Mouse (Mus musculus) olfactory bulb, adult 2 months (tissue): ENCODE results near the gene Babam2. TPM values are rescaled to one million over a fixed set of nuclear protein-coding genes. Genes with fewer than 3 reads are reported as not detected.

ENCODE experiments used
- H3K27ac ChIP-seq: fragments of 200-500 bp; 2 replicates; pipeline ENCODE4 v1.5.1; 2012; ENCODE audit warnings: low read depth, low read length; ENCODE audit not compliant: insufficient read depth
- H3K4me1 ChIP-seq: fragments of 200-500 bp; 2 replicates; pipeline ENCODE4 v1.6.1; 2012; ENCODE audit warnings: low read length; ENCODE audit not compliant: control insufficient read depth, insufficient read depth
- H3K4me3 ChIP-seq: fragments of 200-500 bp; 2 replicates; pipeline ENCODE4 v1.5.1; 2012; ENCODE audit warnings: mild to moderate bottlenecking, low read depth, low read length, moderate library complexity; ENCODE audit not compliant: insufficient read depth
- CTCF ChIP-seq: fragments of 200-500 bp; IDR thresholded peaks from 2 replicates; pipeline ENCODE4 v1.5.1; 2012; ENCODE audit warnings: low read depth, mild to moderate bottlenecking, low read length, moderate library complexity; ENCODE audit not compliant: insufficient read depth
- POLR2A ChIP-seq: fragments of 200-500 bp; IDR thresholded peaks from 2 replicates; pipeline ENCODE4 v1.6.1; 2012; ENCODE audit warnings: mild to moderate bottlenecking, low read depth, low read length, moderate library complexity; ENCODE audit not compliant: insufficient read depth
- WGBS: fragments of 180-500 bp; shearing (Covaris S2); methylation state at CpG from one replicate; pipeline ENCODE4 v1.1.7; 2018; 5-methylcytosine and 5-hydroxymethylcytosine counted together
- polyA plus RNA-seq: library from polyadenylated mRNA; stranded (reverse); fragments of >200 nt; gene quantifications from 2 replicates; pipeline ENCODE4 v1.2.4, GENCODE M21; 2012; ENCODE audit warnings: low replicate concordance; ENCODE audit not compliant: missing spikeins, insufficient read depth, insufficient read length

Gene Babam2
- polyA plus RNA-seq, 1 experiment, result not detected

- Histone ChIP-seq H3K4me3 (no peak overlapping the region), H3K4me1 (no peaks in the 10 kb centered on the region), H3K27ac (no peak overlapping the region)
- 92% methylated on average over 2 of the region's 2 CpGs for WGBS
- TF ChIP-seq POLR2A (no peak), CTCF (no peak)
Measured at GRCm38 (mm10) chr5:31765824-31766223, 68.3 kb downstream of the Babam2 start.

- no peak overlapping the region for H3K27ac ChIP-seq
- 49% methylated on average over 4 of the region's 4 CpGs for WGBS
- no peak overlapping the region for H3K4me3 ChIP-seq
- TF ChIP-seq CTCF, result no peak
- TF ChIP-seq POLR2A, result no peak
- no peaks in the 10 kb centered on the region for H3K4me1 ChIP-seq
Measured at GRCm38 (mm10) chr5:31766841-31767542, 69.5 kb downstream of the Babam2 start.

- TF ChIP-seq POLR2A, result no peak
- TF ChIP-seq CTCF, result no peak
- no peak overlapping the region for H3K4me3 ChIP-seq
- H3K27ac ChIP-seq, result no peak overlapping the region
- no peaks in the 10 kb centered on the region for H3K4me1 ChIP-seq
- WGBS, result 91% methylated on average over 5 of the region's 5 CpGs
Measured at GRCm38 (mm10) chr5:31771486-31771885, 74.0 kb downstream of the Babam2 start.

DNA sequence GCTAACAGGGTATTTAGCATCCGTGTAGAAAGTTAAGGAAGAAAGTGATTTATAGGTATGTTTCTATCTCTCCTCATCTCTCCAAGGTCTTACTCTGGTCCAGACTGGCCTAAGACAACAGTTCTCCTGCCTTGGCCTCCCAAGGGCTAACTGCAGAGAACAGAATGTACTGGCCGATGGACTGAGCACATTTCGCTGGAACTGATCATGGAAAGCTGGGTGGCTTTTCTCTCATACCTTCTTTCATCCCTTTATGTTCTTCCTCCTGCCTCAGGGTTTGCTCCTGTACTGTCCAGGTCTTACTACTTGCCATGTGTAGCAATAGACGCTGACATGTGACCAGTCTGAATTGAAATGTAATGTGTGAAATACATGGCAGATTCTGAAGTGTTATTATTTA lies 74.4 kb downstream of the Babam2 start:
- WGBS, result 96% methylated on average over 4 of the region's 4 CpGs
- TF ChIP-seq POLR2A (no peak), CTCF (no peak)

DNA sequence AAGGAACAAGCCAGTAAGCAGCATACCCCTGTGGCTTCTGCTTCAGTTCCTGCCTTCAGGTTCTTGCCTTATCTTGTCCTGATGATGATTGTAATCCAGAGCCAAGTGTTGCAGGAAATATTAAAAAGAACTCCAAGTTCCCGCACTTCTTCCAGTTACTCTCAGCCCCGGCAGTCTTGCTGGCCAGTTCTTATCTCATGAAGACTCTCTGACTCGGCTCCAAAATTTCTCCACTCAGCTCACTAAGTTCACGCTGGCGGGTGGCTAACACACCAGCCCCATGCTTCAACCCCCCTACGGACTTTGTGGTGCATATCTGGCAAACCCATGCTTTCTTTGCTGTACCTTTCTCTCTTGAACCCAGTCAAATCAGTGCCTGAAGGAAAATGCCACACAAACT lies 77.5 kb downstream of the Babam2 start:
- Histone ChIP-seq H3K4me1 (no peaks in the 10 kb centered on the region), H3K27ac (no peak overlapping the region), H3K4me3 (no peak overlapping the region)
- TF ChIP-seq POLR2A, result no peak
- TF ChIP-seq CTCF, result no peak
- 96% methylated on average over 6 of the region's 6 CpGs for WGBS

More for the DNA sequence above, 74.4 kb downstream of the Babam2 start:
- no peaks in the 10 kb centered on the region for H3K4me1 ChIP-seq
- H3K27ac ChIP-seq, result no peak overlapping the region
- H3K4me3 ChIP-seq, result no peak overlapping the region

DNA sequence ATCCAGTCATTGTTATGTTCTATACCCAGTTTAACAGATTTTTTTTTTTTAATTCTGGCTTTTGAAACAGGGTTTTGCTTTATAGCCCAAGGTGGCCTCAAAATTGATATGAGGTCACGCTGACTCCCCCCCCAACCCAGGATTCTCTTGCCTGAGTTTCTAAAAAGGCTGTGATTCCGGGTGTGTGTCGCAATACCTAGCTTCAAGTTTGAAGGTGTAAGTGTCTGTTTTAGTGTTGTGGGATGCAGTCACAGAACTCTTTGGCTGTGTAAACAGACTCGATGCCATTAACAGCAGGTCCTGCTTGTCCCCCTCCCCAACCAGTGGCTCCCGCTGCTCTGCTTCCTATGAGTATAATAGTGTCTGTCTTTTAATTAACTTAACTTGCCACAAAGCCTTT lies 84.1 kb downstream of the Babam2 start:
- no peak overlapping the region for H3K27ac ChIP-seq
- 87% methylated on average over 5 of the region's 5 CpGs for WGBS

DNA sequence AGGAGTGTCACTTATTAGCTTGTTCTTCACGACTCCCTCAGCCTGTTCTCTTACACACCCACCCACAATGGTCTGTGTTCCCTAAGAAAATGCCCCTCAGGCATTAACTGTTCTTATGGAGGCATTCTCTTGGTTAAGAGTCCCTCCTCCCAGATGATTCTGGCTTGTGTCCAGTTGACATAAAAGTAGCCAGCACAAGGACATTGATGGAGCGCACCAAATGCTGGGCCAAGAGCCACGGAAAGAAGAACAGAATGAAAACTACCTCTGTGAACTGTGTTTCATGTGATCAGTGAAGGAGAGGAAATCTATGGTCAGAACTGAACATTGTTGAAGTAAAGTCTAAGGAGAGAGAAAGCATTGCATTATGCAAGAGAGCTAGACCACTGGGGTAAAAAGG lies 89.7 kb downstream of the Babam2 start:
- H3K4me1 ChIP-seq, result peaks cover 8% of the 10 kb centered on the region
- no peak overlapping the region for H3K27ac ChIP-seq
- H3K4me3 ChIP-seq, result no peak overlapping the region
- 66% methylated on average over 3 of the region's 3 CpGs for WGBS
- TF ChIP-seq POLR2A (no peak), CTCF (no peak)

More for the DNA sequence above, 84.1 kb downstream of the Babam2 start:
- H3K4me3 ChIP-seq, result no peak overlapping the region
- TF ChIP-seq POLR2A (no peak), CTCF (no peak)
- H3K4me1 ChIP-seq, result peaks cover 6% of the 10 kb centered on the region

GRCm38 (mm10) chr5:31787622-31788021 lies 90.1 kb downstream of the Babam2 start:
- TF ChIP-seq CTCF, result no peak
- TF ChIP-seq POLR2A, result no peak
- Histone ChIP-seq H3K4me3 (no peak overlapping the region), H3K4me1 (peaks cover 8% of the 10 kb centered on the region), H3K27ac (no peak overlapping the region)
- WGBS, result 45% methylated on average over 3 of the region's 3 CpGs

GRCm38 (mm10) chr5:31792338-31792737 lies 94.9 kb downstream of the Babam2 start:
- TF ChIP-seq CTCF, result no peak
- no peak overlapping the region for H3K4me3 ChIP-seq
- 91% methylated on average over 6 of the region's 6 CpGs for WGBS
- peaks cover 5% of the 10 kb centered on the region for H3K4me1 ChIP-seq
- H3K27ac ChIP-seq, result no peak overlapping the region
